Mouse (Mus musculus) frontal cortex, postnatal 25 days (tissue): Measurements from ENCODE around the gene Gm2974.
A peak's percentile ranks its signal among the peaks of the same experiment; 100 is the strongest.
"Not testable (repeated sequence)": the region's sequence is repeated elsewhere in the genome, so short reads cannot be mapped to it uniquely, and the experiment has no call there.

Experiments used
- DNase-seq, 2 experiments: peaks; one replicate each; pipeline ENCODE4 v3.0.0; 2022; ENCODE audit warnings: low spot score in 2 of 2

Gm2974 gene

GRCm38 (mm10) chr14:4182491-4183210 is at the start of gene Gm2974:
TSS of gene Gm2974 (plus strand) at chr14:4182576.
- DNase-seq: peak in 1 of 2 experiments; percentile 4

GRCm38 (mm10) chr14:4141646-4142045 is 40.7 kb upstream of the Gm2974 start:
- DNase-seq: not testable (repeated sequence)

- not testable (repeated sequence) for DNase-seq
Observed at GRCm38 (mm10) chr14:4164730-4165129, 17.6 kb upstream of the Gm2974 start, which contains the start of gene Gm3127. TSS of gene Gm3127 (plus strand) at chr14:4165030.

GRCm38 (mm10) chr14:4182030-4182429 is 346 bp upstream of the Gm2974 start:
- DNase-seq: peak in 1 of 2 experiments; percentile 4

GRCm38 (mm10) chr14:4183375-4183774 is 999 bp downstream of the Gm2974 start:
- not testable (repeated sequence) for DNase-seq

GRCm38 (mm10) chr14:4249331-4249730 is 67.0 kb downstream of the Gm2974 start, which contains the start of gene Gm3138:
TSS of gene Gm3138 (plus strand) at chr14:4249631.
- not testable (repeated sequence) for DNase-seq
